Mouse (Mus musculus): ENCODE measurements at regions not wholly inside any gene's neighbourhood (a gene's known extent, or its start where the extent isn't known, plus 50 kb on each side); places are given as distances from the start of the nearest gene placed in this dataset.

DNA sequence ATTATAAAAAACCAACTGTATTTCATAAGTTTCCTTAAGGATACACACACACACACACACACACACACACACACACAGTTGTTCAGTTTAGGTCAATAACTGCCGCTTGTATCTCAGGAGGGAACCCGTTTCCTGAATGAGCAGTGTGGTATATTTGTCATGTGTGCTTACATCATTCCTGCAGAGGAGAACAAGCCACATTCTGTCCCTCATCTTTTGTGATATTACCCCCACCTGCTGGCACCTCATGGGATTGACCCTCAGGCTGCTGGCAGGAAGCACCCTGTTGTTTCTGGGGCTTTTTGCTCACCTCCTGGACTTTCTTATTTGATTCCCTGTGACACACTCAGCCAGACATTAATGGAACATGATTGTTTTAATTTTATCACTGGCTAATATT, 66.4 kb upstream of the Htr1a start:
- Histone ChIP-seq H3K36me3 (ENCODE audit: control insufficient read depth, insufficient read depth, low read length) (no peaks in the 10 kb centered on the region), H3K4me2 (replicated peaks; ENCODE audit: low read depth, low read length) (no peak overlapping the region), H3K27me3 (ENCODE audit: control insufficient read depth, insufficient read depth, low read length) (no peaks in the 10 kb centered on the region), H3K27ac (ENCODE audit: low read depth, low read length) (no peak overlapping the region), H3K9ac (ENCODE audit: low read depth, low read length) (no peak overlapping the region), H3K4me3 (ENCODE audit: low read depth, low read length) (no peak overlapping the region), H3K9me3 (ENCODE audit: control insufficient read depth, low read length) (no peaks in the 10 kb centered on the region), H3K4me1 (replicated peaks; ENCODE audit: control insufficient read depth, insufficient read depth, low read length) (no peaks in the 10 kb centered on the region)
- DNase-seq (ENCODE audit: low spot score) (peak; percentile 70), ATAC-seq (ENCODE audit: low FRiP score) (peak; percentile 77; the same call in 1 of the 2 replicates)
- 14% methylated on average over 2 of the region's 2 CpGs for WGBS

DNA sequence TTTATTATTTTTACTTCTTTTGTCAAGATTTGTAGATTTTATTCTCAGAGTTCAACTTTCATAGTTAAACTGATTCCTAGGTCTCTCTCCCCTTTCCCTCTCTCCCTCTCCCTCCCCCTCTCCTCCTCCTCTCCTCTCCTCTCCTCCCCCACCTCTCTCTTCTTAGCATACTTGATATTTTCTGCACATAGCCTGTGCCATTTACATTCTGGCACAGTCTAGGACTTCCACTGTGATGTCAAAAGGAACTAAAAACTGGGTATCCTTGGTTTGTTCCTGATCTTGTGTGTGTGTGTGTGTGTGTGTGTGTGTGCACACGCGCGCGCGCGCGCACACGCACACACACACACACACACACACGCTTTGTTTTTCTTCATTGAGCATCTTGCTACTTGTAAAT, 64.9 kb upstream of the Htr1a start:
- no peak overlapping the region for H3K9ac ChIP-seq (ENCODE audit: low read depth, low read length)
- no peaks in the 10 kb centered on the region for H3K36me3 ChIP-seq (ENCODE audit: control insufficient read depth, insufficient read depth, low read length)
- no peak for DNase-seq (ENCODE audit: low spot score)
- WGBS: 83% methylated on average over 9 of the region's 9 CpGs
- no peak for ATAC-seq (ENCODE audit: low FRiP score)
- H3K4me1 ChIP-seq (replicated peaks; ENCODE audit: control insufficient read depth, insufficient read depth, low read length): no peaks in the 10 kb centered on the region
- H3K27me3 ChIP-seq (ENCODE audit: control insufficient read depth, insufficient read depth, low read length): no peaks in the 10 kb centered on the region
- no peaks in the 10 kb centered on the region for H3K9me3 ChIP-seq (ENCODE audit: control insufficient read depth, low read length)
- H3K27ac ChIP-seq (ENCODE audit: low read depth, low read length): no peak overlapping the region
- no peak overlapping the region for H3K4me2 ChIP-seq (replicated peaks; ENCODE audit: low read depth, low read length)
- H3K4me3 ChIP-seq (ENCODE audit: low read depth, low read length): no peak overlapping the region

DNA sequence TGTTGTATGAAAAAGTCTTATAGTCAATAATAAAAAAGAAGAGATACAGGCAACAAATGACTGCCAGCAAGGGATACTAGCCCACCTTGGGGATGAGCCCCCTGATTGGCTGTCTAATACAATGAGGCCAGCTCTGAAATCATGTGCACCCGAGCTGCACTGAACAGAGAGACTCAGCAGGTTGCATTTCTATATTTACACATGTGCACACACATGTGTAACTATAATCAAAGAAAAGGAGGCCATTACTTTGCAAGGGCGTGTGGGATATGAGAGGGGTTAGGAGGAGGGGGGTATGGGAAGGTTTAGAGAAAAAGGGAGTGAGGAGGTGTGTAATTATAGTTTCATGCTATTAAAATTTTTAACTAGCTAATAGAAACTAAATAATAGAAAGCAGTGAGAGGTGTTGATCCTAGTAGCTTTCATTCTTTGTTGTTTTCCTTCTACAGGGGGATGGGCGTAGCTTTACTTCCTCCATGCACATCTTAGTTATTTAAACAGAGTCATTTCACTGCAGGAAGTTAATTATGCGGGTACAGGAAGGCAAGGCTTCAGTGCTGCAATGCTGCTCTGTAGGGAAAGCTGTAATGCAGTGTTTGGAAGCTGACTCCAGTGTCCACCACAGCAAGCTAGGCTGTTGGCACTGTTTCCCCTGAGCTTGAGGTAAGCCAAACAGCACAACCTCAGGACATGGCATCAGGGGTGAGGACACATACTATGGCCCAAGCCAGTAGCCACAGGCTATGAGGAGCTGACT, 56.2 kb upstream of the Htr1a start:
- ATAC-seq (ENCODE audit: low FRiP score): peak; percentile 56
- Histone ChIP-seq H3K27ac (ENCODE audit: low read depth, low read length) (no peak overlapping the region), H3K36me3 (ENCODE audit: control insufficient read depth, insufficient read depth, low read length) (no peaks in the 10 kb centered on the region), H3K4me1 (replicated peaks; ENCODE audit: control insufficient read depth, insufficient read depth, low read length) (no peaks in the 10 kb centered on the region), H3K4me3 (ENCODE audit: low read depth, low read length) (no peak overlapping the region), H3K27me3 (ENCODE audit: control insufficient read depth, insufficient read depth, low read length) (no peaks in the 10 kb centered on the region), H3K9me3 (ENCODE audit: control insufficient read depth, low read length) (no peaks in the 10 kb centered on the region), H3K4me2 (replicated peaks; ENCODE audit: low read depth, low read length) (no peak overlapping the region), H3K9ac (ENCODE audit: low read depth, low read length) (no peak overlapping the region)
- 48% methylated on average over 4 of the region's 4 CpGs for WGBS
- DNase-seq (ENCODE audit: low spot score): no peak

Measured in hindbrain, embryonic 11.5 days (tissue).